Mouse (Mus musculus): Measurements from ENCODE around the gene Aarsd1. TPM values are rescaled to one million over a fixed set of nuclear protein-coding genes. Genes with fewer than 3 reads are reported as not detected.

The Aarsd1 gene
- polyA plus RNA-seq, 1 experiment, result 84.8 TPM

DNA sequence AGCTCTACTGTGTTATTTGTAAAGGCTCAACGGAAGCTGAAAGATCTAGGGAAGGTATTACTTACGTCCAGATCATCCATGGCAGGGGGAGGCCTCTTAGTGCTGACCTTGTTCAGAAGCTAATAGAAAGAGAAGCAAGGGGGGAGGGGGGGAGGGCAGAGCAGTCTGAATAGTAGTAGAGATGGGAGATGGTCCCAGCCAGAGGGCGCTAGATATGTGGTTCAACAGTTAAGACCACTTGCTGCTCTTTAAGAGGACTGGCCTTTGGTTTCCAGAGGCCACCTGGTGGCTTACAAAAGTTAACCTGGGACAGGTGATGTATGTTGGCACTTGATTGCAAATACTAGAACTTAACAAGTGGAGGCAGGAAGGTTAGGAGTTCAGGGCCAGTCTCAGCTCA, 2.2 kb upstream of the Aarsd1 start:
- no peak for TF ChIP-seq GATA1 (IDR thresholded peaks at IDR 0.05; ENCODE audit: low read length)

DNA sequence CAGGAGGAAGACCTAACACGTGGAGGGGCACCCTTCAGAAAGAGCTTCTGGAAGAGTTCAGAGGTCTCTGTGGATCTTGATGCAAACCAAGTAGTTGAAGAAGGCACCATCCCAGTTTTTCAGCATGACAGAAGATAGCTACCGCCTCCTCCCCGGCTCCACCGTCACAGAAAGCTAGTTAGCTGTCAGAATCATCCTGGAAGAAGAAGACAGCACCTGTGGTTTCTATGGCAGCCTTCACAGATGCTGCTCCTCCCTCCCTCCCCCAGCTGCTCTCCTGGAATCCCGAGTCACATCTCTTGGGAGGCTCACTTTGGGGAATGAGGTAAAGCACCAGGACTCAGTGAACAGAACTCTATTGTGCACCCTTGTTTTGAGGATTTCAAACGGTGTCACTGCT, 1.6 kb upstream of the Aarsd1 start:
- no peak for TF ChIP-seq GATA1 (IDR thresholded peaks at IDR 0.05; ENCODE audit: low read length)

DNA sequence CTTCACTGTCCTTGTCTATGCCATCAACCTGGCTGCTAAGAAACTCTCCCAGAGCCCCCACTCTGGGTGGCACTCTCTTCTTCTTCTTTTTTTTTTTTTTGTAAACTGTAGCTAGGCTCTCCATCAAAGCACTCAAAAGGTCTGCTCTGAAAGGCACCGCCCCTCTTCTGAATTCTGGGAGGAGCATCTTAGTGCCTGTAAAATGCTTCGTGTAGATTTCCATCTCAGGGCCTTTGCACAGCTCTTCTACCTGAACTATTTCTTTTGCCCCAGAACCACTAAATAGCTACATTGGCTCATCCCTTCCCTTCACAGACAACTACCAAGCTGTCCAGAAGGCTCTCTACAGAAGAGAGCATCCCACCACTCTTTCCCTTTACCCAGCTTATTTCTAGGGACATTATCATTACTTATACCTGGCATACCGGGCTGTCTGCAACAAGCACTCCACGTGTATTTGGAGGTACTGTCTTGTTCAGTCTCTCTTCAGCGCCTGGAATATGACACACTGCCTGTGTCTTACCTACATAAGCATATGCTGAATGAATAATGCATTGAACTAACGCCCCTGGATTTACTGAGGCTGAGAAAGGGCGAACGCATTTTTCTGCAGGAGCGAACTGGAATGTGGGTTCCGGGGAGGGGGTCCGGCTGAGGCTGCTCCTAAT, 848 bp downstream of the Aarsd1 start:
- TF ChIP-seq GATA1 (IDR thresholded peaks at IDR 0.05; ENCODE audit: low read length), result no peak

DNA sequence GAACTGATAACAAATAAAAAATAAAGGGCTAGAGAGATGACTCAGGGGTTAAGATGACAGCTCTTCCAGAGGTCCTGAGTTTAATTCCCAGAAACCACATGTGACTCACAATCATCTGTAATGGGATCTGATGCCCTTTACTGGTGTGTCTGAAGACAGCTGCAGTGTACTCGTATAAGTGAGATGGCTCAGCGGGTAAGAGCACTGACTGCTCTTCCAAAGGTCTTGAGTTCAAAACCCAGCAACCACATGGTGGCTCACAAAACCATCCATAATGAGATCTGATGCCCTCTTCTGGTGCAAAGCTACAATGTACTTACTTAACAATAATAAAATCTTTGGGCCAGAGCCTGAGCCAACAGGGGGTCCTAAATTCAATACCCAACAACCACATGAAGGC, 2.1 kb downstream of the Aarsd1 start:
- TF ChIP-seq GATA1 (IDR thresholded peaks at IDR 0.05; ENCODE audit: low read length), result no peak

DNA sequence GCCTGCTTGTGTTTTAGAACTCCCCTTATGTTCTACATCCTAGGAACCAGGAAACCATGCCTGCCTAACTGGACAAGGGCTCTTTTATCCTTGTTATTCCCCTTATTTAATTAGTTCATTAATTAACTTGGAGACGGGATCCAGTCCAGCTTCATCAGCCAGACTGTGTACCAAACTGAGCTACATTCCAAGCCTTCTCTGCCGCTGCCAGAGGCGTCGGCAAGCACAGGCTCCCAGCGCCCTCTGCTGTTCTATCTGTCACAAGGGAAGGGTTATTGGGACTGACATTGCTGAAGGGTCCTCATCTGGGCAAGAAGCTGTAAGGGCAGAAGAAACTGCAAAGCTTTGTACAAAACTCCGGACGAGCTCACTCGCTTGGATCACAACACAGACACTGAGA, 22.3 kb downstream of the Aarsd1 start:
- no peak for TF ChIP-seq GATA1 (IDR thresholded peaks at IDR 0.05; ENCODE audit: low read length)

DNA sequence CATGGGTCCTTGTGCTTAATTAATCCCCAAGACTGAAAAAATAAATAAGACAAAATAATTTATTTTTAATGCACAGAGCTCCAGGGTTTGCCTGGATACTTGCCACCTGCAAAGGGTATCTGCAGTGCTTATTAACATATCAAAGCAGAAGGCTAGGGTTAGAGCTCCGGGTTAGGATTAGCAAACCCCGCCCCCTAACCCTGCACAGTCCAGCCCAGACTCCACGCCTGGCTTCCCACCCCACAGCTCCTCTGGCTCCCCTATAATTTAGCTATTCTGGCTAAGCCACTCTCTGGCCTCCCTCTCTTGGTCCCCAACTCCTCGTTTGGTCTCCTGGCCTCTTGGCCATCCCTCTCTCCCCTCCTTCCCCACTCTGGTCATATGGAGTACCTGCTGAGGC, 35.6 kb downstream of the Aarsd1 start:
- TF ChIP-seq GATA1 (IDR thresholded peaks at IDR 0.05; ENCODE audit: low read length), result no peak

DNA sequence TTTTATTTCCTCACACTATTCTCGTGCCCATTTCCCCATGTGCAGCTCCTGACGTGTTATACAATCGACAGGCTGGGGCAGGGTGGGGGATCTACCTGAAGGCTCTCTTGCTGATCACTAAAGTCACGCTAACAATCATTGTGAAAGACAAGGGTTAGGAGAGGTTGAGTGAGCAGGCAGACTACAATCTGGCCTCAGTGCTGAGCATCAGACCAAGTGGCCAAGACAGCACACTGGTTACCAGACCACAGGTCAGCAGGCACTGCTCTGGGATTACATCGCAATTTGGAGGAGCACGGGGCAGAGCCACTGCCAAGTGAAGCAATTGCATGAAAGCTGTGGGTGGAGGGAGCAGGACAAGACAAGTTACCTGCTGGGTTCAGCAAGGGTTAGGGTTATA, 38.5 kb downstream of the Aarsd1 start:
- TF ChIP-seq GATA1 (IDR thresholded peaks at IDR 0.05; ENCODE audit: low read length), result no peak

DNA sequence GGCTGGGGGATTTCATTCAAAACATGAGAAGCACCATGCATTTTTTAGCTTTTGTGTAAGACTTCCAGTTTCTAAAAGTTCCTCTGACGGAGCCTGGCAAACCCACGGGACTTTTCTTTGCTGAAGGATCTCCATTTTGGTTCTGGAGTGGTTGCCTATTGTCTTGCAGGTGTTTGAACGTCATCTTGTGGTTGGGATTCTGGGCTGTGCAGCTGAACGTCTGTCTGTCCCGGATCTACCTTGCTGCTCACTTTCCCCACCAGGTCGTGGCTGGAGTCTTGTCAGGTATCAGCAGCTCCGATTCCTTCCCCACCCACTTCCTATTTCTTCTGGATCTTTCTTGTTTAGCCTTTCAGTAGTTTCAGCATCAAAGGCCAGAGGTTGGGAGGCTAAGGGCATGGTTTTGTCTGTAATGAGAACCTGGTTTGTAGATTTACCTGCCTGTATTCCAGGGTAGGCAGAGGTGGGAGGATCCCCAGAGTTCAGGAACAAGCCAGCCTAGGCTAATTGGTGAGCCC, 42.9 kb downstream of the Aarsd1 start:
- TF ChIP-seq GATA1 (IDR thresholded peaks at IDR 0.05; ENCODE audit: low read length), result no peak

DNA sequence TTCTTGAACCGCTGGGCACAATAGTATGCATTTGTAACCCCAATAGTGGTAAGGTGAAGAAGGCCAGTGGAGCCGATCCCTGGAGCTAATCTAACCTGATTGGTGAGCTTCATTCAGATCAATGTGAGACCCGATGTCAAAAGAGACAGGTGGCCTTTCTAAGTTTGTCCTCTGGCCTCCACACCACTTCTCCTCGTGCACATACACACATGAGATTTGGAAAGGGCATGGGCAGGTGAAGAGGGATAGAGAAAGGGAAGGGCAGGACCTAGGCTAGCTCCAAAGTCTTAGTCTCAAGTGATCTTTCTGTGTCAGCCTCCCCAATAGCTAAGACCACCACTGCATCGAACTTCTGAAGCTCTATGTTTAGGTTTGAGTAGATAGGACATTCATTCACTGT, 47.3 kb downstream of the Aarsd1 start:
- TF ChIP-seq GATA1 (IDR thresholded peaks at IDR 0.05; ENCODE audit: low read length), result no peak

DNA sequence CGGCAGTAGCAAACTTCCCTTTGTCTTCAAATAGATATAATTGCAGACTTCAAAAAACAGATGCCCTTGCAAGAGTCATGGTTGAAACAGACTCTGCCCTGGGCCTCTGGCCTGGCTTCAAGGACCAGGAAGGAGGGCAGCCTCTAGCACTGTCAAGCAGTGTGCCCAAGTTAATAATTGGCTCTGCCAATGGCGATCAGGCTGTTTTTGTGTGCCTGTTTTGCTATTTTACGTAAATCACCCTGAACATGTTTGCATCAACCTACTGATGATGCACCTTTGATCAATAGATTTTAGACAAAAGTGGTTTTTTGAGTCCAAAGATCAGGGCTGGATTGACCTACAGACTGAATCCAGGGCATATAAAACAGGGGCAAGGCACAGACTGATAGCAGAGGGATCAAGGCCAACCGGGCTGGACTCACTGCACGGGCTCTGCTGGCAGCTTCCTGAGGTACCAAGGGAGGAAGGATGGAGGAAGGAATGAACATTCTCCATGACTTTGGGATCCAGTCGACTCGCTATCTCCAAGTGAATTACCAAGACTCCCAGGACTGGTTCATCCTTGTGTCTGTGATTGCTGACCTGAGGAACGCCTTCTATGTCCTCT, 50.0 kb downstream of the Aarsd1 start, which contains the start of gene G6pc:
Gene G6pc, plus strand, starts transcription at position 236 of the 610 bp plus-strand sequence.
- no peak for TF ChIP-seq GATA1 (IDR thresholded peaks at IDR 0.05; ENCODE audit: low read length)

DNA sequence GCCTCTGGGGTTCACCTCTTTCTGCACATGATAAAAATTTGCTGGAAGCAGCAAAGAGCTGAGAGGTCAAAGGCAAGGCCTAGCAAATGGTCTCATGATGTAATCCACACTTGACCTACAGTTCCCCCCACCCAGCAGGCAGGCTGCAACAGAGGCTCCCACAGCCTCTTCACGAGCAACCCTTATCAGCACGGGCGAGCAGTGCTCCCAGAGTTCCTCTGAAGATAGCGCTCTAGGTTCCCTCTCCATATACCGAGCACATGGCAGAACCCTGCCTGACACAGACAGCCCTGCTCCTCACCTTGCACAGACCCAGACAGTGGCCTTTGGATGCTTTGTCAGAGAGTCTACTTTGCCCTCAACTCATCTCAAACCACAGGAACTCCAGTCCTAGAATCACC, 52.9 kb downstream of the Aarsd1 start:
- no peak for TF ChIP-seq GATA1 (IDR thresholded peaks at IDR 0.05; ENCODE audit: low read length)

DNA sequence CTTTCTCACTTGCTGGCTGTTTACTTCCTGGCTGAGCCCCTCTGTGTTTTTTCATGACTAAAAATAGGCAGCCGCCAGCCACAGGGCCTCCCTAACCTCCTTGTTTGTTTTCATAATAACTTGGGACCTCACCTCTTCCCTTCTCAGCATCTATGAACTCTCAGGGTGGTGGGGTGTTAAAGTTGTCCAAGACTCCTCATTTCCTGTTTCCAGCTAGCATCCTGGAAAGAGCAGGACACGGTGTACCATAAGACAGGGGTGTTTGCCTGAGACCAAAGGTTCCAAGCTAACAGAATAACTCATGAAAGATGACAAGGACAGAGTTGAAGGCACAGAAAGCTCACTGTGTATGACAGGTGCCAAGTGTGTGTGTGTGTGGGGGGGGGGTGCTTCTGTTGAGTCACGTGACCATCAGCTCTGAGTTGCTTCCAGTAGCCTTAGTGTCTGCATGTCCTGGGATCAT, 56.7 kb downstream of the Aarsd1 start:
- TF ChIP-seq GATA1 (IDR thresholded peaks at IDR 0.05; ENCODE audit: low read length), result no peak

DNA sequence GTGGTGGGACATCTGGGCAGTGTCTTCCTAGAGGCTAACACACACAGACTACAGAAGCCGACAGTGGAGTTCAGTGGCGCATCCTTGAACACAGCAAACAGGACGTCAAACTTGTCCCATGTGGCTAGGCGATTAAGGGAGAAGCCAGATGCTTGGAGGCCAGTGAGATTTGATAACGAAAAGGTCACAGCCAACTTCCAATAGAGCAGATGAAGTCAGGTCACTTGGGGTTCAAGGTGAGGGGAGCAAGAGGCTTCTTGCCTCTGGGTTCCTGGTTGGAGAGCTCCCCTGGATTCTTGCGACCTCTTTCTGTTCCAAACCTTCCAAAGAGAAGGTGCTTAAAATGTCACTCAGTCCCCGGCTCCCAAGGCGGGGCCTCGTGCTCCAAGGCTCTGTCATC, 57.6 kb downstream of the Aarsd1 start:
- no peak for TF ChIP-seq GATA1 (IDR thresholded peaks at IDR 0.05; ENCODE audit: low read length)

DNA sequence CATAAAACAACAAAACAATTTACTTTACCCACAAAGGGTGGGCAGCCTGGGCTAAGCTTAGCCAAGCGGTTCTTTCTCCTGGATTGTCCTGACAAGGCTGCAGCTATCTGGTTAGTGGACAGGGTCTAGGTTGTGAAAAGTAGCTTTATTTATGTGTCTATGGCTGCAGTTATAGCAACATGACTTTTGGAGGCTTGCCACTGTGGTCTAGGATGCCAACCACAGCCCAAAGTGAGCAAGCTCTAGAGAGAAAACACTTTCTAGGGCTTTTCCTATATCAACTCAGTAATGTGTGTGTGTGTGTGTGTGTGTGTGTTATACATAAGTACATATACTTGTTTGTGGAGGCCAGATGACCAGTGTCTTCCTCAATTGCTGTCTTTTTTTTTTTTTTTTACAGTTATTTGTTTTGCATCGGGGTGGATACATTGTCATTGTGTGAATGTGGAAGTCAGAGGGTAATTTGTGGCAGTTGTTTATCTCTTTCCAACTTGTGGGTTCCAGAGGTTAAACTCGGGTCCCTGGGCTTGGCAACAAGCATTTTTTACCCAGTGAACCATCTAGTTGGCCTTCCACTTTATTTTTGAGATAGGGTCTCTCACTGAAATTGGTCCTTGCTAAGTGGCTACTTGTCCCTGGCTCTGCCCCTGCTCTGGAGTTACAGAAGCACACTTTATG, 59.8 kb downstream of the Aarsd1 start:
- no peak for TF ChIP-seq GATA1 (IDR thresholded peaks at IDR 0.05; ENCODE audit: low read length)

Other genes starting within 250 kb of the Aarsd1 start
- 0.01 and 0.02 TPM in 2 replicates for gene Cntnap1, start 247.1 kb downstream of the Aarsd1 start, polyA plus RNA-seq (2012)
- gene Plekhh3, start 246.3 kb downstream of the Aarsd1 start, polyA plus RNA-seq (2012), result 2.3 and 2.8 TPM in 2 replicates
- not detected in 2 replicates for gene Ccr10, start 242.2 kb downstream of the Aarsd1 start, polyA plus RNA-seq (2012)
- 1.3 and 3.6 TPM in 2 replicates for gene Ezh1, start 191.2 kb downstream of the Aarsd1 start, polyA plus RNA-seq (2012)
- gene Ramp2, start 171.6 kb downstream of the Aarsd1 start, polyA plus RNA-seq (2012), result 0.08 TPM in 1 of 2 replicates, not detected in the other
- 122 and 174 TPM in 2 replicates for gene Vps25, start 163.9 kb downstream of the Aarsd1 start, polyA plus RNA-seq (2012)
- 60.9 and 68.4 TPM in 2 replicates for gene Wnk4, start 157.0 kb downstream of the Aarsd1 start, polyA plus RNA-seq (2012)
- 0.06 TPM in 2 replicates for gene Cntd1, start 138.6 kb downstream of the Aarsd1 start, polyA plus RNA-seq (2012)
- gene Coa3, start 138.5 kb downstream of the Aarsd1 start, polyA plus RNA-seq (2012), result 23.1 and 57.7 TPM in 2 replicates
- 127 and 150 TPM in 2 replicates for gene Becn1, start 115.3 kb downstream of the Aarsd1 start, polyA plus RNA-seq (2012)
- gene Psme3, start 101.4 kb downstream of the Aarsd1 start, polyA plus RNA-seq (2012), result 79.5 and 97.2 TPM in 2 replicates
- gene Aoc2, start 92.6 kb downstream of the Aarsd1 start, polyA plus RNA-seq (2012), result 6.2 and 8.6 TPM in 2 replicates
- 0.05 TPM in 1 of 2 replicates, not detected in the other for gene Aoc3, start 87.0 kb downstream of the Aarsd1 start, polyA plus RNA-seq (2012)
- not detected in 2 replicates for gene G6pc, start 50.1 kb downstream of the Aarsd1 start, polyA plus RNA-seq (2012)
- 0.81 and 1.8 TPM in 2 replicates for gene Gm27029, start 7.2 kb upstream of the Aarsd1 start, polyA plus RNA-seq (2012)
- gene Rundc1, start 7.5 kb upstream of the Aarsd1 start, polyA plus RNA-seq (2012), result 6.9 and 7.2 TPM in 2 replicates
- 0.25 and 0.30 TPM in 2 replicates for gene Ptges3l, start 7.7 kb upstream of the Aarsd1 start, polyA plus RNA-seq (2012)
- 482 and 957 TPM in 2 replicates for gene Rpl27, start 24.7 kb upstream of the Aarsd1 start, polyA plus RNA-seq (2012)
- gene Ifi35, start 30.8 kb upstream of the Aarsd1 start, polyA plus RNA-seq (2012), result 35.5 and 37.1 TPM in 2 replicates
- 33.7 and 44.8 TPM in 2 replicates for gene Rnd2, start 47.4 kb upstream of the Aarsd1 start, polyA plus RNA-seq (2012)
- 282 and 396 TPM in 2 replicates for gene Vat1, start 48.6 kb upstream of the Aarsd1 start, polyA plus RNA-seq (2012)
- 3.8 and 27.2 TPM in 2 replicates for gene Brca1, start 134.3 kb upstream of the Aarsd1 start, polyA plus RNA-seq (2012)
- gene Nbr1, start 134.5 kb upstream of the Aarsd1 start, polyA plus RNA-seq (2012), result 86.3 and 105 TPM in 2 replicates
- gene Tmem106a, start 164.6 kb upstream of the Aarsd1 start, polyA plus RNA-seq (2012), result 0.46 and 0.69 TPM in 2 replicates
- not detected in 2 replicates for gene Gm11634, start 181.6 kb upstream of the Aarsd1 start, polyA plus RNA-seq (2012)
- 1.7 and 1.9 TPM in 2 replicates for gene Rdm1, start 209.6 kb upstream of the Aarsd1 start, polyA plus RNA-seq (2012)
- 1.3 TPM in 2 replicates for gene Arl4d, start 247.9 kb upstream of the Aarsd1 start, polyA plus RNA-seq (2012)

All from G1E-ER4 (cell line).